Mouse (Mus musculus) C2C12 (cell line): ENCODE data around the gene Arfrp1.

Experiments used
- CTCF ChIP-seq: IDR thresholded peaks from one replicate; pipeline ENCODE4 v1.5.1; 2011; ENCODE audit not compliant: control insufficient read depth, insufficient read depth, insufficient read length
- MYOD1 ChIP-seq: IDR thresholded peaks from one replicate; pipeline ENCODE4 v1.6.1; 2011; ENCODE audit warnings: low read depth; ENCODE audit not compliant: control insufficient read depth, insufficient read length
- MYOG ChIP-seq: IDR thresholded peaks from one replicate; pipeline ENCODE4 v1.6.1; 2011; ENCODE audit not compliant: control insufficient read depth, insufficient read length; ENCODE audit errors: extremely low read depth
- USF1 ChIP-seq: IDR thresholded peaks from one replicate; pipeline ENCODE4 v1.6.1; 2011; ENCODE audit warnings: low read depth, mild to moderate bottlenecking, control low read depth, moderate library complexity

GRCm38 (mm10) chr2:181313006-181313343 is 52.2 kb downstream of the Arfrp1 start:
- no peak for TF ChIP-seq MYOG
- no peak for TF ChIP-seq MYOD1
- no peak for TF ChIP-seq CTCF
- TF ChIP-seq USF1: no peak
